Mouse (Mus musculus): Measurements from ENCODE around the gene Clec9a.

The Clec9a gene

DNA sequence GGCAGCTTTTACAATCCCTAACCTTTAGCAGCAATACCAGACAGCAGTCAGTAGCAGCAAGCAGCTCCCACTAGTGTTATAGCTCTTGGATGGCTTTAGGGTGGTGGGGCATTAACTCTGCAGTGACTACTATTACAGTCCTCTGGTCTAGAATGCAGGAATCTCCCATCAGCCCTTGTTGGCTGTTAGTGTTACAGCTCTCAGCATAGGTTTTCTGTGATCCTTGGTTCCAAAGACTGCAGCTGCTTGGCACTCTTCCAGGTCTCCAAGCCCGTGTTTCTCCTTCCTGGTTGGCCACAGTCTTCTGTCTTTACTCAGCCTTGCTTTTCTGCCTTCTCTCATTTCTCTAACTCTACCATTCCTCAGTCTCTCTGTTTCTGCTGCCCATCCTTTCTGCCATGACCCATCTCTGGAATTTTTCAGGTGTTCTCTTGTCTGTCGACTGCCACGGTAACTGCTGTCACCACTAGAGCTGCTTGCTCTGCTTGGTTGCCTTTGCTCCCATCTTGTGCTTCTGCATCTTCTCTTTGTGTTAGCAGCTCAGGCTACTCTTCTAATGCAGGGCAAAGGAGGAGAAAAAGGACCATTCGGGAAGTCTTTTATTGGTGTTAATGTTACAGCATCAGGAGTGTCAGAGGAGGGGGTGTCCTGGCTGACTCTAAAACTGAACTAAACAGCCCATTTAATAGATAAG is 14.5 kb downstream of the Clec9a start:
- DNase-seq (ENCODE audit: extremely low spot score, low read depth, low spot score): no peak

DNA sequence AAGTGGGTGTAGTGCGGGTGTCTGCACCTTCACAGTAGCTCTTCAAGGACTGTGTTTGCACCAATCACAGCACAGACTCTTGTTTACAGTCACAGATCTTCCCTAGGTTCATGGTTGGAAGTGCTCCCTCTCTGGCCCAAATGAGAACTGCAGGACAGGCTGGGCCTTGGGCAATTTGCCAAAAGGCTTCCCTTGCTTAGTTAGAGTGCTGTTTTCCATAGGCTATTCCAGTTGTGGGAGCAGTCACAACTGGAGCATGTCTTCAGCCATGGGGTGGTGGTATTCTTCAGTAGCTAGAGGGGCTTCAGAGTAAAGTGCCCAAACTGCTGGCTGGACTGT is 15.0 kb downstream of the Clec9a start:
- DNase-seq (ENCODE audit: extremely low spot score, low read depth, low spot score): peak; percentile 42

DNA sequence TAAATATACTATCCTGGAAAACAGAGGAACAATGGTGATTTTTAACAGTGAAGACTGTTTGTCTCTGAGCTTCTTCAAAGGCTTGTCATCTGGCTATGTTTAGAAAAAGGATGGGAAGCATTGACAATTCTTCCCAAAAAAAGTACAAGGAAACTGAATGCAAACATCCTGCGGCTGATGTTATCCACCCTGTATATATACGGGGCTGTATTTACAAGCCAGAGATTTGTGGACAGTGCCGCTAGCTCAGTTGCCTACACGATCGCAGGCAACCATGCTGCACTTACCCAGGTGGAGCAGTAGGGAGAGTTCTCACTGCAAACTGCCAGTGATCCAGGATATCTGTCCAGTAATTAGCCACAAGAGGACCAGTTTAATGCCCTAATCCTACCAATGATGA is 16.6 kb downstream of the Clec9a start:
- no peak for DNase-seq (ENCODE audit: extremely low spot score, low read depth, low spot score)

DNA sequence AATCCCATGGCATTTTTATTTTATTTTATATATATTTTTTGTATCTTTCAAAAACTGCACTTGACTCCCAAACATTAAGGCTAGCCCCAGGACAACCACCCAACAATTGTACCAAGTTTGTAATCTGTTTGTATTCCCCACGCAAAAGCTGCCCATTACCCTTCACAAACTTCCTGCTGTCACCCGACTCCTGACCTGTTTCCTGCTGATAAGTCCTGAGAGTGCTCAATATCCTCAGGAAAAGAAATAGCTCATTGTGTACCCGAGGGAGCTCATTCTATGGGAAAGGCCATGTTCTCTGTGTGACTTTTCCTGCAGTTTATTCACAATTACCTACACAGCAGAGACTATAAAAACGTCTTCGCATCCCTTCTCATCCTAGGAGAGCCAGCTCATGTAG is 17.1 kb downstream of the Clec9a start:
- DNase-seq (ENCODE audit: extremely low spot score, low read depth, low spot score): no peak

DNA sequence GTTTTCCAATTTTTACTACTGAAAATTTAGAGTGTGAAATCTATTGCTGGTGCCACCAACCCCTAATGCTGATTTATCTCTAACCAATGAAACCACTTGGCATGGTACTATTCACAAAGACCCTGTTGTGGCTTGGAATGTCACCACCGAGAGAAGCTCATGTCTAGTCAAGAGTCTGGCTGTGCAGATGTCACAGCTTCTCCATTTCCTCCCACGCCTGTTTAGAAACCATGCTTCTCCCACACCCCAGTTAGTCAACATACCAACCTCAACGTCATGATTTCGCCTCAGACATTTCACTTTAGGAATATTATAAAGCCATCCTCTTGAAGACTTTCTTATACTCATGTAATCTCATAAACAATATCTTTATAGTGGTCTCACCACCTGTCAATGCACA is 18.6 kb downstream of the Clec9a start:
- no peak for DNase-seq (ENCODE audit: extremely low spot score, low read depth, low spot score)

DNA sequence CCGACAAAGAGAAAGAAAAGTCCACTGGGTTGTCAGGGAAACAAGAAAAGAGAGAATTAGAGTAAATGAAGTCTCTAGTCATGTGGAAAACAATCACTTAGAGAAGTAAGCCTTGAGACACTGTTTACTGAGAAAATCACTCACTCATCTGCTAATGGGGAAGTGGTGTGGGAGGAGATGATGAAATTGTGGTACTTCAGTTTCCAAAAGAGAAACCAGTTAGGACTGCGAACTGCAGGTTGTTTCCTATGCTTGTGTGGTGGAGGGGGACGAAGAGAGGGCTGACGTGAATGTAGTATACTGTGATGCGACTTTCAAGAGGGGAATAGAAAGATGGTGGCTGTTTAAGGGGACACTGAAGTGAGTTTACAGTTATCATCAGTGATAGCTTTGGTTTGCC is 25.6 kb downstream of the Clec9a start:
- DNase-seq (ENCODE audit: extremely low spot score, low read depth, low spot score): no peak

DNA sequence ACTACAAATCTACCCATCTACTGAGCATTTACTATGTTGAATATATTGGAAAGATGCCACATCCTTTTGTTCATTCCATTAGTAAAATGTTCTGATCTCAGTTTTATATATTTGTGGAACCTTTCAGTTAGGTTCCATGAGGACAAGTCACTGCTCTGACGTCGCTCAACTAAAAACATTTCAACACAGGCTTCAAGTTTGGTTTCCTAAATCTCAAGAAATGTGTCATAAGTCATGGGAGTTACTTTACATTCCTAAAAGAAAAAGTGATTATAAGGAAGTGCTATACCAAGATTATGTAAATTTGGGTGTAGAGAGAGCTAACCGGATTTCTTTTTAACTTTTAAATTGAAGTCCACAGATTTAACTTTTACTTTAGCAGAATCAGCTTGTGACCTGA is 27.4 kb downstream of the Clec9a start:
- DNase-seq (ENCODE audit: extremely low spot score, low read depth, low spot score): no peak

DNA sequence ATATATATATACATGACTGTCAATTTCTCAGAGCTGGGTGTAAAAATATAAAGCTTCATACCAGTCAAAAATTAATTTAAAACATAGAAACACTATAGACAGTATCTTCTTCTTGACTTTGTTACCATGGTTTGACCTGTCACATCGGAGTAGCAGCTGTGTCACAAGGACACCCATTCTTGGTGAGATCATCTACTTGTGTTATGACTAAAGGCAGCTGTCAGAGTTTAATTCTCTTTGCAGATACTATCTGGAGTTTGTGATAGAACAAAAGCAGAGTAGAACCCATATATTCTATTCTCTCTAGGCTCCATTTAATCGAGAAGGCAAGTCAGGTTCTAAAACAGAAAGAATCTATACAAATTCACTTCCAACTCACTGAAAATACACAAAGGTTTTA is 29.4 kb downstream of the Clec9a start:
- no peak for DNase-seq (ENCODE audit: extremely low spot score, low read depth, low spot score)

DNA sequence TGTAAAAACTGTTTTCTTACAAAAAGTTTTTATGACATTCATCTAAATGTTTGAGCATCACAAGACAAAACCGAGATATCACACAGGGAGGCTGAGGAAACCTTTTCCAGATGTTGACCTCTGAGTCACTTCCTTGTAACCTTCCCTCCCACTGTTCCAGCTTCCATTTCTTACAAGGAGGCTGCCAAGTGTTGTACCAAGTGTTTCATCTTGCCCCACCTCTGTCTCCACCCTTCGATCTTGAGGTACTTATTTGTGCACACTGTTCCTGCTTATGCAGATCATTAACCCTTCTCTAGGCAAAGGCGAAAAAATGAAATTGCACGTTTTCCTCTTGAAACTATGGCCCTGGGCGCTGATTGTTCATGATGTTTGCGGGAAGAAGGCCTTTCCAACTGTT is 41.1 kb downstream of the Clec9a start:
- DNase-seq (ENCODE audit: extremely low spot score, low read depth, low spot score): no peak

DNA sequence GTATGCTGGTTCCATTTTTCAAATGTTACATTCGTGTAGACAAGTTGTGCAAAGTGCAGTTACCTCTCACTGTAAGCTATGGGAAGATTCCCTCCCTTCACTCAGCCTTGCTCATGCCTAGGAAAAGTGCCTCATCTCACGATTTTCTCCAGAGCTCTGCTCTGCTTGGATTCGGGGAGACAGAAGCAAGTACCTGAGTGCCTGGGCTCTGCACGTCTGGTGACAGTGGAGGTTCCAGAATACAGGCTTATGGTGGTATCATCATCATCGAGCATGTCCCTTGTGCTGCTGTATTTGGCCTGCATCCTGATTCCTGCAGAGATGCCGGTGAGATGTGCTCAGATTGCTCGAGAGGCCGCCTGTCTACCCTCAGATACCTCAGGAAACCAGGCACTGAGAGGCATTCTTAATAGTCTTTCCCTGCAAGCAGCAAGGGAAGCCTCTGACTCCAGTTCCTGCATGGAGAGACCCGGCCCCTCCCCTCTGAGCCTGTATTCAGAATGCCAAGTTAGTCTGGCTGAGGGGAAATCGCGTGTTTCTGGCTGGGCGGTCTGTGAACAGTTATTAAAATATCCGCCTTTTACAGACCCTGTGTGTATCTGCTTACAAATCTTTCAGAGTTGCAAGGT is 42.9 kb downstream of the Clec9a start, which contains the start of gene Clec1a:
Gene Clec1a, minus strand, starts transcription at position 590 of the 629 bp plus-strand sequence.
- DNase-seq (ENCODE audit: extremely low spot score, low read depth, low spot score): no peak

DNA sequence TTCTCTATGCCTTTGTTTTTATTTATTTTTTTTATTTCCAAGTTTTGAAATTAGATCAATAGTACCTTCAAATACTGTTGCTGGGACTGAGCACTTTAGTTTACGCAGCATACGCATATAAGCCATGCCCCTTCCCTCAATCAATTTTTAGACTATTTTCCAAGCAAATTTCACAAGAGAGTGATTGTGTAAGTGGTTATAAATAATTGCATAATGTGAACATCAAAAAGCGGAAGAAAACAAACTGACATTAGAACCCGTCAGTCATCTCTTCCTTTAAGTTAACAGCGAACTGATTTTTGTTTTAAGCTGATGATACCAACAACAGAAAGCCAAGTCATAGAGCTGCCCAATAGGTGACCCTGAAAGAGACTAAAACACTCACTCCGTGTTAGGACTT is 62.7 kb downstream of the Clec9a start:
- DNase-seq (ENCODE audit: extremely low spot score, low read depth, low spot score): no peak

DNA sequence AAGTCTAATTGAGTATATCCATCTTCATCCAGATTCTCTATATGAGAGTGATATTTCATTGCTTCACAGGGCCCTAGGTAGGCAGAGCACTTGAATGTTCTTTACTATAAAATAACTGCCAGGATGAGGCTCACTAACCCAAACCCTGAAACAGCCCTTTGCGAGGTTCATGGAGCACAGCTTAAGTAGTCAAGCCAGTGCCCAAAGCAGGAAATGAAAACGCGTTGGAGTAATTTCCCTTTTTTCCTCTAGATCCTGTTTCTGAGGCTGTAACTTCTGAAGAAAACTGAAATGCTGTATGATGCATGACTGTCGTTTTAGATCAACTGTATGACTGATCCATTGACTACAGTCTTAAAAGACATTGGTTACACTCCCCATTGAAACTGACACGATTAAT is 64.0 kb downstream of the Clec9a start:
- DNase-seq (ENCODE audit: extremely low spot score, low read depth, low spot score): no peak
